Mouse (Mus musculus): ENCODE measurements around the gene Rmnd5b.
A peak's percentile ranks its signal among the peaks of the same experiment; 100 is the strongest.
"Not testable (repeated sequence)": the region's sequence is repeated elsewhere in the genome, so short reads cannot be mapped to it uniquely, and the experiment has no call there.

The Rmnd5b gene

DNA sequence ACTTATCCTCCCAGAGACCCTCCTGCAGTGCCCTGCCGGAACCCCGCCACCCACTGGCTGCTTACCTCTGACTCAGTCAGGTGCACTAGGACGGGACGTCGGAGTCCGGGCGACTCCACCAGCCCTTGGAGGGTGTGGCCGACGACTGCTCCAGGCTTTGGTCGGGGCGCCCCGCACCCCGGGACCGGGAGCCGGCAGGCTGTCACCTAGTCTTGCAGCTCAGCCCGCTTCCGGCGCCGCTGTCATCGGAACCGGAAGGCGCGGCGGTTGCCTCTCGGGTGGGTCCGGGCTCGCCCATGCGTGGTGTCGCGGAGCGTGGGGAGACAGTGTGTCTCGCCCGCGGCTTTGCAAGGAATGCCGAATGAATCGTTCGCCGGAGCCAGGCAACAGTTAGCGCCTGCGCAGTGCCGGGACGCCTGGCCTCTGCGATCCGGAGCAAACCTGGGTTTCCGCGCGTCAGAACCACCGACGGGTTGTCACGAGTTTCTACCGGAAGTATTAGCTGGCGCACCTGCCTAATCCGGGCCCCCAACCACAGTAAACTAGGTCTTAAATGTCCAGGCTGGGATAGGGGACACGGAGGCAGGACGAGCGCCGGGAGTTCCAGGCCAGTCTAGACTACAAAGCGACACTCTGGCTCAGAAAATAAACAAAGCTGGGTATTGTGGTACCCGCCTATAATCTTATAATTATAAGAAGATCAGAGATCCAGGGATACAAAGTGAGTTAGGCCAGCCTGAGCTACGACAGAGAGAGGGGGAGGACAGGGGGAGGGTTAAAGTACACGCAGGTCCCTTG lies at the start of gene Rmnd5b:
Gene Rmnd5b (minus strand): TSS at position 372 of the 798 bp plus-strand sequence.
- DNase-seq (ENCODE audit: low read depth, low spot score), result peak; percentile 92

DNA sequence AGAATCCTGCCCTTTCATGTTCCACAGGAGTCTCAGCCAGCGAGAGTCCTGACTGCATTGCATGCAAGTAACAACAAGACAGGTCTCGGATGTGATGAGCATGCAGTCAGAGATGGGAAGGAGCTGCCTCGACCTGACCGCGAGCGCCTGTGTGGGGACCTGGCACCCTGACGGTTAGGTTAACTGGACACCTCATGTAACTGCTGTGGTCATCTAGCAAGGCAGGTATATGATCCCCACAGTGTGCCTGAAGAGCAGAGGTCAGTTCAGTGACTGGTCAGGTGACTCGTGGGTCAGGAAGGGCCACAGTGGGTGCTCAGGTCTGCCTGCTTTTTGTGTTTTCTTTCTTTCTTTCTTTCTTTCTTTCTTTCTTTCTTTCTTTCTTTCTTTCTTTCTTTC lies 46.3 kb upstream of the Rmnd5b start:
- DNase-seq (ENCODE audit: low read depth, low spot score), result no peak

DNA sequence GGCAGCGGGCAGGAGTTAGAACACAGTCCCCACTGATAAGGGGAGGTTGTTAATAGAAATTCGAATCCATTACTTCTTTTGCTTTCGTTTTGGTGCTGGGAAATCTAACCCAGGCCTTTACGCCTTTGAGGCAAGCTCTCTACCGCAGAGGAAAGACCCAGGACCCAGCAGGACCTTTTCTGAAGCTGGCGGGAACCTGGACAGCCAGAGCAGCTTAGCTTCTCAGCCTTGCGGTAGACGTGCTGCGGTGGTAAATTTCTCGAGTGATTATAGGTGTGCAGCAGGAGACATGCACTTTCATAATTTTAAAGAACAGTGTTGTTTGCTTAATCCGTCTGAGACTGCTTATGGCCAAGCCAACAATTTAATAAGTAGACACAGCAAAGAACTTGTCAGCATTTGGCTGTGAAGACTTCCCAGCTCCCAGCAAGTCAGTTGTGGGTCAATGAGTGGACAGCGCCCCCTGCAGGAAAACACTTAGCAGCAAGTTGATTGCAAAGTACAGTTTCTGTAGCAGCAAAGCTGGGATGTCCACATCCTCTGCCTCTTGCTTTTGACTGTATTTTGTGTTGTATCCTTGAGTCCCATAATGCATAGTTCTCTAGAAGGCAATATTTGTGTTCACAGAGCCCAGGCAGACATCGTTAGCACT lies 45.8 kb upstream of the Rmnd5b start:
- peak; percentile 90 for DNase-seq (ENCODE audit: low read depth, low spot score)

DNA sequence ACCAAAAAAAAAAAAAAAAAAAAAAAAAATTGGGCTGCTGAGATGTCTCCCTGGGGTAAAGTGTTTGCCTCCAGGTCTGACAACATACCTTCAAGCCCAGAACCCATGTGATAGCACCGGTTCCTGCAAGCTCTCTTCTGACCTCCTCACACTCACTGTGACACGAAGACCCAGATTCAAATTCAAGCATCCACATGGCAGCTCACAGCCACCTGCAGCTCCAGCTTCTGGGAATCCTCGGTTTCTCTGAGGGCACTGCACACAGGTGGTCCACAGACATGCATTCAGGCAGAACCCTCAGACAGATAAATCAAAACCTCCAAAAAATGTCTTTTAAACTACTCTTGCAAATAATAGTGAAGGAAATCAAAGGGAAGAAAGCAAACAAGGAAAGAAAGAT lies 43.8 kb upstream of the Rmnd5b start:
- DNase-seq (ENCODE audit: low read depth, low spot score), result no peak

DNA sequence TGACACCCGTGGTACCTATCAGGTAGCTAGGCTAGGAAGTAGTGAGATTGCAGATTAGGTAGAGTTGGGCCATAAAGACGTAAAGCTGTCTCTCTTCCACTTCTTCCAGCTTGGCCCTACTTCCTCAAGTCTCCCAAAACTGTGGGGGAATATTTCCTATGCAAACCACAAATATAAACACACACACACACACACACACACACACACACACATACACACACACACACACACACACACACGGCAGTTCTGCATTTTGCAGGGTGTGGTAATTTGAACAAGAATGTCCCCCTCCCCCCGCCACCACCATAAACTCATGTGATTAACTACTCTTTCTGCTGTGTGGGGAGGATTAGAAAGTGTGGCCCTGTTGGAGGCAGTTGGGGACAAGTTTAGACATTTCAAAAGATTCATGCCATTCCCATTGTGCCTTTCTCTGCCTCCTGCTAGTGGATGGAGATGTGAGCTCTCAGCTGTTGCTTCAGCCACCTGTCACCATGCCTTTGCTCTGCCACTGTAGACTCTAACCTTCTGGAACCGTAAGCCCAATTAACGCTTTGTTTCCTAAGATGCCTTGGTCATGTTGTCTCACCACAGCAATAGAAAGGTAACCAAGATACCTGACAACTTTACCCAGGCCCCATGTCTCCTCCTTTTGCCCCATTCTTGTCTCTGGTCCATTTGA lies 42.2 kb upstream of the Rmnd5b start:
- no peak for DNase-seq (ENCODE audit: low read depth, low spot score)

DNA sequence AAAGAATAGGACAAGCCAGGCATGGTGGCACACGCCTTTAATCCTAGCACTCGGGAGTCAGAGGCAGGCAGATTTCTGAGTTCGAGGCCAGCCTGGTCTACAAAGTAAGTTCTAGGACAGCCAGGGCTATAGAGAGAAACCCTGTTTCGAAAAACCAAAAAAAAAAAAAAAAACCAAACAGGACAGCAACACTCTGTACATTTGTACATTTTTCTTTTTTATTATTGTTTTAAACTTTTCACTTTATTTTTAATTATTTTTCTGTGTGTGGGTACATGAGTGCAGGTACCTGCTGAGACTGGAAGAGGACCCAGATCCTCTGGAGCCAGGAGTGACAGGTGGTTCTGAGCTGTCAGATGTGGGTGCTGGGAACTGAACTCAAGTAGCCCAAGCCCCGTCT lies 39.7 kb upstream of the Rmnd5b start:
- no peak for DNase-seq (ENCODE audit: low read depth, low spot score)

DNA sequence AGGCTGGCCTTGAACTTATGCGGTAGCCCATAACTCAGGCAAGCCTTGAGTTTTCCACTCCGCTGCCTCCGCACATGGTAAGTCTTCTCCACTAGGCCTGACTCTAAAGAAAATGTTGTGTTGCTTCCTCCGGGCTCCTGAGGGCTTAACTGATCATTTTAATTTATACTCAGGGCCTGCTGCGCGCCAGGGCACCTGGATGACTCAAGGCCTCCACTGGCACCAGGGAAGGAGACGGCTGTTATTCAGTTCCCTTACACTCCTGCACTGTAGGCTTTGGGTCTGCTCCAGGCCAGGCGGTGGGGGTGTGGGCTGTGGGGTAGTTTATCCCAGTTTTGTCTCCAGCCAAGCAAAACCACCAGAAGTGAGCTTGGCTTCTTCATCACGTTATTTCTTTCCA lies 37.6 kb upstream of the Rmnd5b start:
- no peak for DNase-seq (ENCODE audit: low read depth, low spot score)

DNA sequence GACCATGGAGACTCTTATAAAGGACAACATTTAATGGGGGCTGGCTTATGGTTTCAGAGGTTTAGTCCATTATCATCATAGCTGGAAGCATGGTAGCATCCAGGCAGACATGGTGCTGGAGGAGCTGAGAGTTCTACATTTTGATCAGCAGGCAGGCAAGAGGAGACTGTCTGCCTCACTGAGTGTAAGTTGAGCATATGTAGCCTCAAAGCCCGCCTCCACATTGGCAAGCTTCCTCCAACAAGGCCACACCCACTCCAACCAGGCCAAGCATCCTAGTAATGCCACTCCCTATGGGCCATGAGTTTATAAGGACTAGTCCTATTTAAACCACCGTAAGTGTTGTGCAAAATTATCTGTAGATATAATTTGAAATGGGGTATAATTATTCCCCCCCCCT lies 35.7 kb upstream of the Rmnd5b start:
- DNase-seq (ENCODE audit: low read depth, low spot score), result no peak

DNA sequence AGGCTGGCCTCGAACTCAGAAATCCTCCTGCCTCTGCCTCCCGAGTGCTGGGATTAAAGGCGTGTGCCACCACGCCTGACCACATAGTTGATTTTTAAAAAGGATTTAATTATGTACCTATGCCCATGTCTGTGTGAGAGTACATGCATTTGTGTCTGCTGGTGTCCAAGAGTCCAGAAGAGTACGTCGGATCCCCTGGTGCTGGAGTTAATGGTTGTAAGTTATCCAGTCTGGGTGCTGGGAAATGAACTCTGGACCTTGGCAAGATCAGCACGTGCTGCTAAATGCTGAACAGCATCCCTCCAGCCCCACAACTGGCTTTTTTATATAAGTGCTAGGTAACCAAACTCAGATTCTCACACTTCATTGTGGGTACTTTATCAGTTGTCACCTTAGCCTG lies 35.1 kb upstream of the Rmnd5b start:
- no peak for DNase-seq (ENCODE audit: low read depth, low spot score)

DNA sequence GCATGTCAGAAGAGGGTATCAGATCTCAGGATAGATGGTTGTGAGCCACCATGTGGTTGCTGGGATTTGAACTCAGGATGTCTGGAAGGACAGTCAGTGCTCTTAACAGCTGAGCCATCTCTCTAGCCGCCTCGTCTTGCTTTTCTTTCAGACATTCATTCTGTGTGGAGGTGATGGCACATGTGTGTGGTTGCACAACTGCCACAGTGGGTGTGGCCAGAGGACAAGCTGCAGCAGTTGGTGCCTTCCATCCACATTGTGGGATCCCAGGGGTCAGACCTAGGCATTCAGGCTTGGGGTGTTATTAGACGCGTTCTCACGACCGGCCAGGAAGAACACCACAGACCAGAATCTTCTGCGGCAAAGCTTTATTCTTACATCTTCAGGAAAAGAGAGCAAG lies 29.1 kb upstream of the Rmnd5b start:
- not testable (repeated sequence) for DNase-seq (ENCODE audit: low read depth, low spot score)

DNA sequence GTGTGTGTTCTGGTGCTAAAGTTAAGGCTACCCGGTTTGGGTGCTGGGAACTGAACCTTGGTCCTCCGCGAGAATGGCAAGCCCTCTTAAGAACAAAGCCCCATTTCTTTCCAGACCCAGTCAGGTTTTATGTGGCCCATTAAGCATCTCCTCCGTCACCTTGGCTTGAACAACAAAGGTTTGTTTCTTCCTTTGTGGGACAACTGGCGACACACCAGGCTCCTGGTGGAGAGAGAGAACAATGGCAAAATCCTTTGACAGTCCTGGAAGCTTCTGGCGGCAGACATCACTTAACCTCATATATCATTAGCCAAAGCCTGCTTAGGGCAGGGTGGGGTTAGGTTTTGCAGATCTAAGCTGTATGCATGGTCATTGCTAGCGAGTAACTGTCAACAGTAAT lies 26.9 kb upstream of the Rmnd5b start:
- no peak for DNase-seq (ENCODE audit: low read depth, low spot score)

DNA sequence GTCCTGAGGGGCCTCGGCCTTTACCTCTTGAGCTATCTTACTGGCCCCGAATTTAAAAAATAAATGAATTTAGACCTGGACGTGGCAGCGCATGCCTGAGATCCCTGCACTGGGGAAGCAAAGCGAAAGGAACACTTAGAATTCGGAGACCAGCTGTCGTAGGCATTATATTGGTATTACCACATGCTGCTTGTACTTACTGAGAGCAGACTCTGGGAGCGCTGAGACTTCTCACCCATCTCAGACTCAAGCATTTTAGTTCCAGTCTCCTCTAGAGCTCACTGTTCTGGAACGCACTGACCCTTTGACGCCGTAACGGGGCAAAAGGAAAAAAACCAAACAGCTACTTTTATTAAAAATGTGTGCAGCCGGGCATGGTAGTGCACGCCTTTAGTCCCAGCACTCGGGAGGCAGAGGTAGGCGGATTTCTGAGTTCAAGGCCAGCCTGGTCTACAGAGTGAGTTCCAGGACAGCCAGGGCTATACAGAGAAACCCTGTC lies 26.2 kb upstream of the Rmnd5b start:
- DNase-seq (ENCODE audit: low read depth, low spot score), result no peak

DNA sequence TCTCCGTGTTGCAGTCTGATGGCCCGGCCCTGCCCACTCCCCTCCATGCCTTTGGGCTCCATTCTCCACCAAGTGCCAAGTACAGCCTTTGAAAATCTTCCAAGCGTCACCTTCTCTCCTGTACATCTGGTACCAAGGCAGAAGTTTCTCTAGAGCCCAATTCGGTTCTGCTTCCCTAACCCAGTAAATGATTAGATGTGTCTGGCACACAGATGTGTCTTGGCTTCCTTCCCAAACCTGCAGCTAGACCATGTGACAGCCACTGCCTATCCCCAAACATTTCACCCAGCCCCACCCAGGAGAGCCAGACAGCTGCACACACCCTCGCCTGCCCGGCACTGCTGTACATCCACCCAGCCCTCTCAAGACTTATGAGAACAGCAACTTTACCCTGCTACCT lies 23.0 kb upstream of the Rmnd5b start:
- DNase-seq (ENCODE audit: low read depth, low spot score), result no peak

DNA sequence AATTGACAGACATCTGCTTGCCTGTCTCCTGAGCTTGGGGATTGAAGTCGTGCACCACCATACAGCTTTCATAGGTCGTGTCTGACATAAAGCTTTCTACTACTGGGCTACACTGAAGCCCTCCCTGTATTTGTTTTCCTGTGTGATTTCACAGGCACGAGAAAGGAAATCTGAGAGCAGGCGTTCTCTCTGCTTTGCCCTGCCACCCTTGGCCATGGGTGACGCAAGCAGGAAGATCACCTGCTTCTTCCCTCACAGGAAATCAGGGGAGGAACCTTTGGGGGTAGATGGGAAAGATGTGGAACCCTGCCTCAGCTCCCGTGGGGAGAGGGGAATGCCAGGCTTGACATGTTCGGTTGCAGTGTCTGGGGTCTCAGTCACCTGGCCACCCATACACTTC lies 22.6 kb upstream of the Rmnd5b start:
- DNase-seq (ENCODE audit: low read depth, low spot score), result no peak

DNA sequence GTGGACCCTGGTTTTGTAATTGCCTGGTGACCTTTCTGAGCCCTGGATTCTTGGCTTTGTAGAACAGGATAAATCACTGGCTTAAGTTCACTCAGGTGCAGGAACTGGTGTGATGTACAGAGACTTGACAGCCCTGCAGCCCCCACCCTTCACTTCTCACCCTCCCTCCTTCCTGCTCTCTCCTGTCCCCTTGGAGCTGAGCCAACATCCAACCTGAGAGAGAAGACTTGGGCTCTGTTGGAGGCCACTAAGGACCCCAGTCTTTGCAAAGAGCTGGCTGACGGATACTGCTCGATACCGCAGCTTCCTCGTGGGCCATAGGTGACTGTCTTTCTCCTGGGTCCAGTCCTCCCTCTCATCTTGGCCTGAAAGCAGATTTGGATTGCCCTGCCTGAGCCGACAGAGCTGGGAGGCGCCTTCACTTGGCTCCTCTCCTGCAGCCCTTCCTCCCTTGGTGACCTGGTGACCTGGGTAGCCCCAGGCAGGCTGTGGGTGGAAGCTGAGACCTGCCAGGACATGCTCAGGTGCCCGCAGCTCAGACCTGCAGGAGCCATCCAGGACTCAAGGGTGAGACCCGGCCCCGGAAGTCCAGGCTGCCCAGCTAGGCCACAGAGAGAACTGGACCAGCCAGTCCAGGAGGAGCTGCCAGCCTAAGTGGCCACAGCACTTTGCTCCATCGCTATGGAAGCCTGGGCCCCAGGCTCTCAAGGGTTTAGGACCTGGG lies 21.3 kb upstream of the Rmnd5b start:
- no peak for DNase-seq (ENCODE audit: low read depth, low spot score)

DNA sequence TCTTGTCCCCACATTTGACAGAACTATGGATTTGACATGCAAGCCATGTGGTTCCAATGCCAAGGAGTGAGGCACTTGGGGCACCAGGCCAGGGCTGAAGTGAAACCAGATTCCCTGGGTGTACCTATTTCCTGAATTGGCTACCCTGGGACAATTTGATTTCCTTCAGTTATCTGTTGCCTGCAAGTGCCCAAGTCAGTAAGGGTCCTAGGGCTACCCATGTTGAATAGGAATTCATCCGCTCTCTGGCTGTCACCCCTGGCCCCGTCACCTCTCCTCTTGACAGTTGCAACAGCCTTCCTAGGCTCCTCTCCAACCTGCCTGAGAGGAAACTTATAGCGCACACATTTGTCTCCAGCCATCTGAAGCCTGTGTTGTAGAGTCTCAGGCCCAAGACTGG lies 19.2 kb upstream of the Rmnd5b start:
- DNase-seq (ENCODE audit: low read depth, low spot score), result no peak

DNA sequence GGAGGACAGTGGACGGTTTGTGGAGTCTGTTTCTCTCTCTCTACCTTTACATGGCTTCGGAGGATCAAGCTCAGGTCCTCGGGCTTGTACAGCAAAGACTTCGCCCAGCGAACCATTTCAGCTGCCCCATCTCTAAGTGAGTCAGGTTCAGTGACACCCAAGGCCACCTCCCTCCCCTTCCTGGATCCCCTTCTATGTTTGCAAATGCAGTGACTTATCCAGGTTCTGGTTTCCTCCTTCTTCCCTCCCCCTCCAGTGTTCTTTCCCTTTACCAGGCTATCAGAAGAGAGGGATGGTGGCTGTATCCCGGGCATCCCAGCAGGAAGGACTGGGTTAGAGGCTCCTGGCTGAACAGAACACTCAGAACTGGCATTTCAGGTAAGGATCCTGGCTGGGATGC lies 18.0 kb upstream of the Rmnd5b start:
- no peak for DNase-seq (ENCODE audit: low read depth, low spot score)

DNA sequence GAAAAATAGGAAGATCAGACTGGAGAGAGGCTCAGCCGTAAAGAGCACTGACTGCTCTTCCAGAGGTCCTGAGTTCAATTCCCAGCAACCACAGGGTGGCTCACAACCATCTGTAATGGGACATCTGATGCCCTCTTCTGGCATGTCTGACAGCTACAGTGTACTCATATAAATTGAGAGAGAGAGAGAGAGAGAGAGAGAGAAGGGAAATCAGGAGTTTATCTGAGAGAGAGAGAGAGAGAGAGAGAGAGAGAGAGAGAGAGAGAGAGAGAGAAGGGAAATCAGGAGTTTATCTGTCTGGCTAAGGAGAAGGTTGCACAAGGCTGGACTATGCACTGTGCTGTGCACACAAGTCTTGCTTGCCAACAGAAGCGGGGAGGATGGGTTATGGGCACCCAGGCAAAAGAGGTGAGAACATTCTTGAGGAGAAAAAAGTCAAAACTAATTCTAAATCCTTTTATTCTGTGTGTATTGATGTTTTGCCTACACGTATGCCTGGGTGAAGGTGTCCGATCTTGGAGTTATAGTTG lies 17.3 kb upstream of the Rmnd5b start:
- no peak for DNase-seq (ENCODE audit: low read depth, low spot score)

DNA sequence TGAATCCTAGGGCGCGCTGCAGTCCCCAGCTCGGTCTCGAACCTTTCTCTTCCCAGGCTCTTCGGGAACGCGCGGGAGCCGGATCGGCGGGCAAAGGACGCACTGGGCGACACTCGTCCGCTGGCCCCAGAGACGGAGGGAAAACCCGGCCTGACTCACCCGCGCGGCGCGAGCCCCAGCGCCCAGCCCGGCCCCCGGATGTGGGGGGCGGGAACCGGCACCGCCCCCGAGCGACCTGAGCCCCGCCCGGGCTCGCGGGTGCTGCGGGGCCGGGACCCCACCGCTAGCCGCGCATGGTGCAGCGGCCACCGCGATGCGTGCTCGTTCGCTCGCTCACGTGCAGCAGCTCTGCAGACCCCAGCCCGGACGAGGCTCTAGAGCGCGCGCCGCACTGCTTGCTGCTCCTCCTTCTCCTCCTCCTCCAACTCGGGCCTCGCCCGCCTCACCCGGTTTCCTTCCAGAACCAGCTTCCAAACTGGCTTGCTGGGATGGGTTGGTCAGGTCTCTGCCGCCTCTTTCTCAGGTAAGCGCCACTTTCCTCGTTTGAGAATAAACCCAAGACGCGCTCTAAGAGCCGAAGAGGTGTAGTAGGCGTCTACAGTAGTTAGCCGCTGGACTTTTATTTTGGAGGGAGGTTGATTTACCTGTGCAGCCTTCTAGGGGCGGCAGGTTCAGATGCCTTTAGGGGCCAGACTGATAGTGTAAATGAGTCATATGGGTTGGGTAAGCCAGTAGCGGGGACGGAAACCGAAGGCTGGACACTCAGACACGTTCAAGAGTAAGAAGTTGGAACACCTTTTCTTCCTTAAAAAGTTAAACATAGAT lies 15.2 kb upstream of the Rmnd5b start, which contains the start of the genes N4bp3 and D930048N14Rik:
Gene N4bp3 (minus strand): TSS at position 152 of the 825 bp plus-strand sequence.
Gene D930048N14Rik (plus strand): TSS at position 264 of the 825 bp plus-strand sequence.
- peak; percentile 84 for DNase-seq (ENCODE audit: low read depth, low spot score)

DNA sequence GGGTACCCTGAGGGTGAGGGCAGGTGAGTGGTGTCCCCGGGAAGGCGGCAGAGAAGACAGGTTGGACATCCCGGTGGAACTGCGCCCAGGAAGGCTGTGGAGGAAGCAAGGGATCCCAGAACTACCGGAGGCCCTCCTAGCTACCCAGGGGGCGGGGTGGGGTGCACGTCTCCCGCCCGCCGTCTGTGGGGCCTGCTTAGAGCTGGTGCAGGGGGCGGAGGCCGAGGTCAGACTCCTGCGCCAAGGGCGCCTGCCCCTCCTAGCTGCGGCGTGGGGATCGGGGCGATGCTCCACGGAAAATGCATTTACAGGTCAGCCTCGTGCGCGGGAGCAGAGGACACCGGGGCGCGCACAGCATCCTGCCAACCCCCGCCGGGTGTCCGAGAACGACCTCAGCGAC lies 14.6 kb upstream of the Rmnd5b start:
- no peak for DNase-seq (ENCODE audit: low read depth, low spot score)

DNA sequence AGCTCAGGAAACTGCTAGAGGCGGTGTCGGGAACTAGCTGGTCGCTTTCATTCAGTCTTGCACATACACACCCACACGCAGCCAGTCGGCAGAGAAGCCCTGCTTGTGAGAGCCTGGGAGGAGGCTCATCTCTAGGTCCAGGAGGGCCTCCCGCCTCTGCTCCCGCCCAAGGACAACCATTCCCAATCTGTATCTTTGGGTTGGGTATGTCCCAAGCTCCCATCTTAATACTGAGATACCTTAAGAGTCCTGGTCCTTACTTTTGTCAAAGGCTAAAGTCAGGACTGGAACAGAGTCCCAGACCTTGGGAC lies 14.1 kb upstream of the Rmnd5b start:
- DNase-seq (ENCODE audit: low read depth, low spot score), result peak; percentile 50
